Mouse (Mus musculus) liver, postnatal 0 days (tissue): ENCODE measurements around the gene Tgm2.

Experiments
- CTCF ChIP-seq: sonication (generic); IDR thresholded peaks from 2 replicates; pipeline ENCODE4 v1.5.1; 2016; ENCODE audit warnings: antibody characterized with exemption, low read depth
- EP300 ChIP-seq: IDR thresholded peaks from 2 replicates; pipeline ENCODE4 v1.6.1; 2016; ENCODE audit warnings: antibody characterized with exemption, low read depth, mild to moderate bottlenecking

GRCm38 (mm10) chr2:158180797-158181196 is 34.6 kb upstream of the Tgm2 start:
- TF ChIP-seq CTCF (peak; percentile 92), EP300 (no peak)
